Mouse (Mus musculus) lung, postnatal 0 days (tissue): Measurements from ENCODE around the gene Uba3. TPM values are rescaled to one million over a fixed set of nuclear protein-coding genes. Genes with fewer than 3 reads are reported as not detected.
A peak's percentile ranks its signal among the peaks of the same experiment; 100 is the strongest.

Experiments
- ATAC-seq: fragments of 200-750 bp; cut with Nextera tagmentation; 2 replicates; pipeline ENCODE4 v1.8.0; 2017; ENCODE audit warnings: moderate library complexity
- DNase-seq: peaks from one replicate; pipeline ENCODE4 v3.0.0-alpha.2; 2016; ENCODE audit warnings: low spot score
- H3K27ac ChIP-seq: fragments of 300-500 bp; sonication (generic); 2 replicates; pipeline ENCODE4 v1.5.1; 2014; ENCODE audit warnings: antibody characterized with exemption, mild to moderate bottlenecking, low read length, mixed read lengths
- H3K27me3 ChIP-seq: fragments of 300-500 bp; sonication (generic); replicated peaks from 2 replicates; pipeline ENCODE4 v1.6.1; 2014; ENCODE audit warnings: low read length, mixed read lengths; ENCODE audit not compliant: insufficient read depth
- H3K36me3 ChIP-seq: fragments of 300-500 bp; sonication (generic); 2 replicates; pipeline ENCODE4 v1.6.1; 2014; ENCODE audit warnings: low read length, mixed read lengths; ENCODE audit not compliant: insufficient read depth
- H3K4me1 ChIP-seq: fragments of 300-500 bp; sonication (generic); 2 replicates; pipeline ENCODE4 v1.6.1; 2014; ENCODE audit warnings: antibody characterized with exemption, low read depth, low read length, mixed read lengths; ENCODE audit not compliant: insufficient read depth
- H3K4me2 ChIP-seq: fragments of 300-500 bp; sonication (generic); replicated peaks from 2 replicates; pipeline ENCODE4 v1.6.1; 2014; ENCODE audit warnings: low read depth, mild to moderate bottlenecking, low read length, moderate library complexity, mixed read lengths
- H3K4me3 ChIP-seq: fragments of 300-500 bp; sonication (generic); 2 replicates; pipeline ENCODE4 v1.5.1; 2014; ENCODE audit warnings: low read depth, low read length
- H3K9ac ChIP-seq: fragments of 300-500 bp; sonication (generic); replicated peaks from 2 replicates; pipeline ENCODE4 v1.6.1; 2014; ENCODE audit warnings: low read depth, mild to moderate bottlenecking
- H3K9me3 ChIP-seq: fragments of 300-500 bp; sonication (generic); 2 replicates; pipeline ENCODE4 v1.6.1; 2016; ENCODE audit warnings: low read length, mixed read lengths
- CTCF ChIP-seq: IDR thresholded peaks from 2 replicates; pipeline ENCODE4 v1.5.1; 2016; ENCODE audit warnings: antibody characterized with exemption, mild to moderate bottlenecking
- EP300 ChIP-seq: IDR thresholded peaks from 2 replicates; pipeline ENCODE4 v1.6.1; 2016; ENCODE audit warnings: antibody characterized with exemption, mild to moderate bottlenecking, control low read depth
- WGBS: fragments of 180-500 bp; shearing (Covaris S2); extraction: QIAGEN DNeasy Blood & Tissue Kit; methylation state at CpG from one replicate; pipeline ENCODE4 v1.1.7; 2014; 5-methylcytosine and 5-hydroxymethylcytosine counted together
- polyA plus RNA-seq: library from polyadenylated mRNA; unstranded; fragments of >200 nt; fragmentation: Nextera tagmentation; extraction: Ambion mirVana; gene quantifications from 2 replicates; pipeline ENCODE4 v1.2.1, GENCODE M21; 2015

Uba3 gene
- 35.8 and 43.2 TPM in 2 replicates for polyA plus RNA-seq

DNA sequence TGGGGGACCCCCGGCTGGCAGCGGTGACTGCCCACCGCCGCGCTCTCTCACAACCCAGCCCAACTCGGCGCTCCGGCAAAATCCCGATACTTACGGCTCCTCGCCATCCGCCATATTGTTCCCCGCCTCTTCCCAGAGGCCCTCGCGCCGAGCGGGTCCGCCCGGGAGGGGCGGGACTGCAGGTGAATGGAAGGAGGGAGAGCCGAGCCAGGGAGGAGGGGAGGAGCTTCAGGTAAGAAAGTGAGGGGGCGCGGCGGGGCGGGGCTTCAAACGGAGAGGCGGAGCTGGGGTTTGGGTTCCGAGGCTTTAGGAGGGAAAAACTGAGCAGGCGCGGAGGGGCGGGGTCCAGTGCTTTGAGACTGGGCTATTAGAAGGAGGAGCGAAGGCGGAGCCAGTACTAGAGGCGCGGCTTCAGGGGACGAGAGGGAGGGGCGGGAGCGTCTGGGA lies at the start of gene Uba3:
Gene Uba3, minus strand, starts transcription at position 209 of the 447 bp plus-strand sequence.
- H3K9ac ChIP-seq: peak within 1 kb of the TSS; percentile 86
- ATAC-seq (peak; percentile 97), DNase-seq (peak; percentile 99)
- H3K9me3 ChIP-seq: no peaks in the 10 kb centered on the region
- TF ChIP-seq CTCF (no peak), EP300 (no peak)
- under 1% methylated on average over 36 of the region's 38 CpGs for WGBS
- peak within 1 kb of the TSS; percentile 87 for H3K4me2 ChIP-seq
- peak within 1 kb of the TSS; percentile 81 for H3K27ac ChIP-seq
- no peaks in the 10 kb centered on the region for H3K27me3 ChIP-seq
- peak within 1 kb of the TSS; percentile 80 for H3K4me3 ChIP-seq
- no peaks in the 10 kb centered on the region for H3K36me3 ChIP-seq
- peaks cover 5% of the 10 kb centered on the region for H3K4me1 ChIP-seq

DNA sequence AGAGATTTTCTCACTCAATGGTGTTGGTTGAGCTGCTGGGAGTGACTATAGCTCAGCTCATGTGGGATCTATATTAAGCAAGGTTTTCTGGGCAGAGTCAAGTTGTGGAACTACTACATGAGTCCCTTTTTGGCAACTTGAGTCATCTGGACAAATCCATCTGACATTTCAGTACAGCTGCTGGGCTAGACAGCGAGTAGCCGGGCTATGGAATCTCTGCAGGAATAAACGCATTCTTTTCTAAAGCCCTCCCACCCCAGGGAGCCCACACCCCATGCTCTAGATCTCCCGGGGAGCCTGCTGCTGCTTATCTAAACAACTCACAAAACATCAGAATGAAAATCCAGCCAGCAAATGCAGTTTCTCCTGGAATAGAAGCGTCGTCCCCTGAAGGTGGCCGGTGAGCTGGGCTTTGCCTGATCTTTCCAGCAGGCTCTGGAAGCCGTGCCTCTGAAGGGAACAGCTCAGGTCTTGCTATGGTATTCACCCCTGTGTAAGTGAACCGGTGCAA lies 47.3 kb upstream of the Uba3 start, which contains the start of gene Lmod3:
Gene Lmod3, minus strand, starts transcription at position 49 of the 511 bp plus-strand sequence.
- Histone ChIP-seq H3K4me1 (no peaks in the 10 kb centered on the region), H3K36me3 (no peaks in the 10 kb centered on the region), H3K27ac (no peak within 1 kb of the TSS), H3K27me3 (no peaks in the 10 kb centered on the region), H3K9me3 (no peaks in the 10 kb centered on the region), H3K4me3 (no peak within 1 kb of the TSS), H3K9ac (no peak within 1 kb of the TSS), H3K4me2 (no peak within 1 kb of the TSS)
- ATAC-seq (peak; percentile 41; the same call in 1 of the 2 replicates), DNase-seq (peak; percentile 46)
- WGBS: 17% methylated on average over 9 of the region's 9 CpGs
- TF ChIP-seq CTCF (no peak), EP300 (no peak)

DNA sequence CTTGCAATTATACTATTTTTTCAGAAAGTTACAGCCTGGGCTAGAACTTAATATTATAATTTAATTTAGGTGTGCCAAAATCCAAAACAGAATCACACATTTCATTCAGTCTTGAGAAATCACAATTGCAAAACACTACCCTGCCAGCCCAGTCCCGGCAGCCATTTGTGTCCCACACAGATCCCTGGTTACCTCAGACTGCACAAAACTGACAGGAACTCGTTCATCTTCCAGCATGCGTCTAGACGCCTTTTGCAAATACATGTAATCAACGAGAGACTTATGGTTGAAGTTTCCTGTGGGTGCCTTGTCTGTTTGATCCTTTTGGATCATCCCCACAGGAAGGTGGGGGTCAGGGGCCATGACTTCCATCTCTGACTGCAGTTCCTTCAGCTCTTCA lies 46.6 kb upstream of the Uba3 start:
- Histone ChIP-seq H3K27ac (no peak overlapping the region), H3K4me3 (no peak overlapping the region)
- 22% methylated on average over 5 of the region's 5 CpGs for WGBS

DNA sequence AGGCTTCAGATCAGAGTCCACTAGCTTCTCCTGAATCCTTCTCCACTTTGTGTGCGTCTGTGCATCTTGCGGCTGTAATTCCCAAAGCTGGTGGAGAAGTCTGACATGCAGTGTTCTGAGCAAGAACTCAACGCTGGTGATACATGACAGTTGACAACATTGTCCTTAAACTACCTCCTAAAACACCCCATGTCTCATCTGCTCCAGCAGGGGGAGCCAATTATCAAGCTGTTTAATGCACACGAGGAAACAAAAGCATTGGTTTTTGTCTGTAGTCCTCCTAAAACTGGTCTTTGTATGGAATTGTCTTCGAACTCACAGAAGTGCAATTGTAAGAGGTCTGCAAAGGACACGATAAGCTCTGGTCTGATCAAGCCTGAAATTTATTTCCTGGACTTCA lies 45.5 kb upstream of the Uba3 start:
- 34% methylated on average over 6 of the region's 6 CpGs for WGBS
- Histone ChIP-seq H3K36me3 (no peaks in the 10 kb centered on the region), H3K27me3 (no peaks in the 10 kb centered on the region), H3K4me2 (no peak overlapping the region), H3K4me1 (no peaks in the 10 kb centered on the region), H3K9ac (no peak overlapping the region), H3K9me3 (no peaks in the 10 kb centered on the region), H3K27ac (no peak overlapping the region), H3K4me3 (no peak overlapping the region)
- TF ChIP-seq CTCF (peak; percentile 90), EP300 (no peak)
- ATAC-seq: no peak
- DNase-seq: peak; percentile 77

More for the DNA sequence above, 46.6 kb upstream of the Uba3 start:
- peak; percentile 33 for DNase-seq
- ATAC-seq: no peak
- Histone ChIP-seq H3K4me1 (no peaks in the 10 kb centered on the region), H3K9ac (no peak overlapping the region), H3K9me3 (no peaks in the 10 kb centered on the region), H3K36me3 (no peaks in the 10 kb centered on the region), H3K27me3 (no peaks in the 10 kb centered on the region), H3K4me2 (no peak overlapping the region)
- TF ChIP-seq CTCF (no peak), EP300 (no peak)

DNA sequence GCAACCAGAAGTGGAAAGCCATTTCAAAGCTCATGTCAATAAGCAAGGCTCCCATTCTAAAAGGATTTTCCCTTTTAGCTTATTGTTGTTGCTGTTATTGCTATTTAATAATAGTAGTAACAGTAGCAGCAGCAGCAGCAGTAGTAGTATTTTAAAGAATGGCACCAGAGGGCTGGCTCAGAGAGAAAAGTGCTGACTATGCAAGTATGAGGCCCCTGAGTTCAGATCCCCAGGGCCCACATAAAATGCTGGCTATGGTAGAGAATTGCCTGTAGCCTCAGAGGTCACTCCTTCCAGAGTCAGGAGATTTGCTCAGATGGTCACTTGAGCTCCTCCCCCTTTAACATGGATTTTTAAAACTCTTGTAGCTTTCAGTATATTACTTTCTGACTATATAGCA lies 39.8 kb upstream of the Uba3 start:
- H3K4me3 ChIP-seq: no peak overlapping the region
- no peaks in the 10 kb centered on the region for H3K36me3 ChIP-seq
- no peaks in the 10 kb centered on the region for H3K9me3 ChIP-seq
- ATAC-seq (no peak), DNase-seq (no peak)
- no peak overlapping the region for H3K27ac ChIP-seq
- TF ChIP-seq CTCF (no peak), EP300 (no peak)
- no peaks in the 10 kb centered on the region for H3K4me1 ChIP-seq
- no peak overlapping the region for H3K4me2 ChIP-seq
- H3K9ac ChIP-seq: no peak overlapping the region
- H3K27me3 ChIP-seq: no peaks in the 10 kb centered on the region

DNA sequence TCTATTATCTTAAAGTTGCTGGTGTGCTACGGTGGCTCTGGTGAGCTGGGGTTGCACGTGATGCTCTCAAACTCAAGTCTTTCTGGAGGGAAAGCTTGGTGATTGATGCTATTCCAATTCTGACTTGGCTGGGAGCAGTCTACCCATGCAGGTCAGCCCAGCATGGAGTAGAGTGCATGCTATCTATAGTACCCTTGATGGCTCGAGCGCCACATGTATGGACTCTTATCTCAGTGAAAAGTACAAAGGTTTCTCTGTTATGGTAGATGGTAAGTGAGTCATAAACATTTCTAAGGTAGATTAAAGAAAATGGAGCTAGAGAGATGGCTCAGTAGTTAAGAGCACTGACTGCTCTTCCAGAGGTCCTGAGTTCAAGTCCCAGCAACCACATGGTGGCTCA lies 37.1 kb upstream of the Uba3 start:
- Histone ChIP-seq H3K4me3 (no peak overlapping the region), H3K27me3 (no peaks in the 10 kb centered on the region), H3K36me3 (no peaks in the 10 kb centered on the region), H3K4me1 (no peaks in the 10 kb centered on the region), H3K9me3 (no peaks in the 10 kb centered on the region), H3K4me2 (no peak overlapping the region), H3K9ac (no peak overlapping the region), H3K27ac (no peak overlapping the region)
- ATAC-seq (no peak), DNase-seq (no peak)
- 77% methylated on average over 4 of the region's 4 CpGs for WGBS
- TF ChIP-seq EP300: no peak
- no peak for TF ChIP-seq CTCF
